Mouse (Mus musculus): Measurements from ENCODE around the gene Scn3b.
A peak's percentile ranks its signal among the peaks of the same experiment; 100 is the strongest.

The Scn3b gene

DNA sequence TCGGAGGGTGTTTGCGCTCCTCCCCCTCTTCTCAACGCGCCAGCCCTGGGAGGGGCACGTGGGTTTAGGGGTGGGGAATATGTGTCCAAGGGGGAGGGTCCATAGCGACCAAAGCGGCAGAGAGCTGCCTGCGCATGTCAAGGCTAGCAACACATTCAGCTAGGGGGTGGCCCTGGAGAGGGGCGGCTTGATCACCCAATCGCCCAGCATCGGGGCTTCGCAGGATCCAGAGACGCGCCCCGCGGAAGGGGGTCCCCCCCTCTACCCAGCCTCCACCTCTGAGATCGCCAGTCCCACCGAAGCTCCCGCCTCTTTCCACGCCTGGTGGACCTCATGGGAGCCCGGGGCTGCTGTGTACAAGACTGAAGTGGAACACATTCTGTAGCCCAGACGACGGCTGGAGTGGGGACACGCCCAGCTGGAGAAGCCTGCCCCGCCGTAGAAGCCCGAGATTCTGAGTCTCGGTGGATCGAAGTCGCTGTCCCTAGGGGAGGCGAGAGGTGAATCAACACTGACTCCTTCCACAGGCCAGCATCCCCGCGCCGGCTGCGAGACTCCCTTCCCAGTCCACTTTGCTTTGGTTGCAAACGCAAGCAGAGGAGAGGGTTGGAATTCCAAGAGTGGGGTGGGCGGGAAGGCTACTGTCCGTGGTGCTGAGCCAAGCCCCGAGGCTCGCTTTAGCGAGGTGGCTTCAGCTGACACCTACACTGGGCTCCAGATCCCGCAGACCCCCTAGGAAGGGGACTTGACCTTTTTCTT is at the start of gene Scn3b:
Gene Scn3b, plus strand, starts transcription at position 115 of the 759 bp plus-strand sequence.
- peak; percentile 92 for DNase-seq (ENCODE audit: low read depth, low spot score)

DNA sequence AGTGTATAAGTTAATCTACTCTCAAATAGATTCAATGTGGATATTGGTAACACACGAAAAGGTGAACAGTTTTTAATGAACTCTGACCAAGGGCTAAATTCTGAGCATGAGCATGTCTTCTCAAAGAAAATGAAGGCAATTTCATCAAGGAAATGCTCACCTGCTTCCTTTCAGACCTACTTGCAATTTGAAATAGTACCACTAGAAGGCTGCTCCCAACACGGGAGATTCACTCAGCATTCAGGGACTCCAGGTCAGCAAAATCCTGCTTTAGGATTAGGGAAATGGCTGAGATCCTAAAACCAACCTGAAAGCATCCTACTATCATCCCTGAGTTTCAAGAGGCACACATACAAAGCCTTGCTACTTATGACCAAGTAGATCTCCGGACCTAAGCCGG is 44.7 kb upstream of the Scn3b start:
- DNase-seq (ENCODE audit: low read depth, low spot score): peak; percentile 66

DNA sequence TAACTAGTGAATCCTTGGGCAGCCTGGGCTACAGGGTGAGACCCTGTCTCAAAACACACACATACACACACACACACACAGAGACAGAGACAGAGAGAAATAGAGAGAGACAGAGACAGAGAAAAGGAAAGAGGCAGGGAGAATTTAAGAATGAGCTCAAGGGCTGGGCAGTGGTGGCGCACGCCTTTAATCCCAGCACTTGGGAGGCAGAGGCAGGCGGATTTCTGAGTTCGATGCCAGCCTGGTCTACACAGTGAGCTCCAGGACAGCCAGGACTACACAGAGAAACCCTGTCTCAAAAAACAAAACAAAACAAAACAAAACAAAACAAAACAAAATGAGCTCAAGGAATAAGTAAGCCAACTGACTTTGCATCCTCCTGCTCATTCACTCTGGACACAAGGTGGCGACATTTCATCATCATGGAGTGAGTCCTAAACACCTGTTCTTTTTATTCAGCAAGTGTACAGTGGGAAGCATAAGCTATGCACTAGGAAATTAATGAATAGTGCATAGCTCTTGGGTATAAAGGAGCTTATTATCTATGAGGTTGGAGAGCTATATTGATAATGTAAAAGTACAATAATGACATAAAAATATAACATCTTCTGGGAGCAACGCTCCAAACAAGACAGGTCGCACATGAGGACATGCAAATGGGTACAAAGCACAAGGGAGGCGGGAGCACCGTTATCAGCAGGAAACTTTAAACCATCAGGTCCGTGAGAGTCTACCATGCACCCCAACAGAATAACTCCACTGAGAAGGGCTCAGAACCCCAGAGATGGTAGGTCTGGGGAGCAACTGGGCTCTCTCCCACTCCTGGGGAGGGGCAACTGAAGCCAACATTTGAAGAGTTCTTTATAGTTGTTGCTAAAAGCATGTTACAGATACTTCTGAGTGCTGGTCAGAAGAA is 40.9 kb upstream of the Scn3b start:
- DNase-seq (ENCODE audit: low read depth, low spot score): peak; percentile 82

DNA sequence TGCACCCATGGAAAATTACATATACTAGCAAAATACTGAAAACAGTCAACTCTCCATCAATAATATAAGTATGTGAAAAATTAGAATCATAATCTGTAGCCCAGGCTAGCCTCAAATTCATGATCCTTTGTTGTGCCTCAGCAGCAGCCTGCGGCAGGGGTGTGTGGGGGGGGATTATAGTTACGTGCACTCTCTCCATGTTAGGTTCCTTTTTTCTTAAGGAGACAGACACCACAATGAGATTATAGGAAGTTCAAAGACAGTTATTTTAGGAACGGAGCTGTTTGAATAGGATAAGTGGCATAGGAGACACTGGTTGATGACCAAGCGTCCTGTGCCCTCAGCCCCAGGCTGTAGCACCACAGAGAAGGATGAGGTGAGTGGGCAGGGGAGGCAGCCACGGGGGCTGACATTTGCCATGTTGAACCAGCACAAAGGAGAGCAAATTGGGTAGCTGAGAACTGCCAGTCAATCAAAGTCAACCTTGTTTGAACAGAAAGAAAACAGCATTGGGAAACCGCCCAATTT is 40.1 kb upstream of the Scn3b start:
- DNase-seq (ENCODE audit: low read depth, low spot score): no peak

DNA sequence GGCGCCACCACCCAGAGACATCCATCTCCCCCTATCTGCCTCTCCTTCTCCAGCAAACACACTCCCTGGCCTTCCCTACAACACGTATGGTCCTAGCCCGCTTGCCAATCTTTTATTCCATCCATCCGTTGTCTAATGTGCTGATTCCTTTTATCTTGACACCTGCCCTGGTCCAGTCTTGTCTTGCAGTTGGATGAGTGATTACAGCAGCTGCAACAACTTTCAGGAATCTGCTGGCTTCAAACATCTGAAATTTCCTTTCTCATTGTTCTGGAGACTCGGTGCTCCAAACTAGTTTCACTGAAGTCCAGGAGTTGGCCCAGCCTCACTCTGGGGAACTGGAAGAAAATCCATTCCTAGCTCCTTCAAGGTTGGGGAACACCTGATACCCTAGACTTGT is 39.5 kb upstream of the Scn3b start:
- DNase-seq (ENCODE audit: low read depth, low spot score): no peak

DNA sequence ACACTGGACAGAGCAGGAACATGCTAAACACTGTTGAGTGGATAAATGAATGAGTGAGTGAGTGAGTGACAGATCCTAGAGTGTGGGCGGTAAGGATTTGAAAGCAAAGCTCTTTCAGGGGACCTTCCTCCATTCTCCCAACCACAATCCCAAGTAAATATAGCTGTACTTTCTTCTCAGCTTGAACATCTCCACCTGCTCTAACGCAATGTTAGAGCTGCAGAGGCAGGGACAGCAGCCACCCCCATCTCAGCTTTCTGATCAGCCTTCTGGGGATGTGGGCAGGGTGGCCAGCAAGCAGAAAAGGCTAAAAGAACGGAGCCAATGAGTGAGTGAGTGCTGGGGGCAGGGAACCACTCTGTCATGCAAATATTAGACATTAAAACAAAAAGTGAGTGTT is 38.0 kb upstream of the Scn3b start:
- no peak for DNase-seq (ENCODE audit: low read depth, low spot score)

DNA sequence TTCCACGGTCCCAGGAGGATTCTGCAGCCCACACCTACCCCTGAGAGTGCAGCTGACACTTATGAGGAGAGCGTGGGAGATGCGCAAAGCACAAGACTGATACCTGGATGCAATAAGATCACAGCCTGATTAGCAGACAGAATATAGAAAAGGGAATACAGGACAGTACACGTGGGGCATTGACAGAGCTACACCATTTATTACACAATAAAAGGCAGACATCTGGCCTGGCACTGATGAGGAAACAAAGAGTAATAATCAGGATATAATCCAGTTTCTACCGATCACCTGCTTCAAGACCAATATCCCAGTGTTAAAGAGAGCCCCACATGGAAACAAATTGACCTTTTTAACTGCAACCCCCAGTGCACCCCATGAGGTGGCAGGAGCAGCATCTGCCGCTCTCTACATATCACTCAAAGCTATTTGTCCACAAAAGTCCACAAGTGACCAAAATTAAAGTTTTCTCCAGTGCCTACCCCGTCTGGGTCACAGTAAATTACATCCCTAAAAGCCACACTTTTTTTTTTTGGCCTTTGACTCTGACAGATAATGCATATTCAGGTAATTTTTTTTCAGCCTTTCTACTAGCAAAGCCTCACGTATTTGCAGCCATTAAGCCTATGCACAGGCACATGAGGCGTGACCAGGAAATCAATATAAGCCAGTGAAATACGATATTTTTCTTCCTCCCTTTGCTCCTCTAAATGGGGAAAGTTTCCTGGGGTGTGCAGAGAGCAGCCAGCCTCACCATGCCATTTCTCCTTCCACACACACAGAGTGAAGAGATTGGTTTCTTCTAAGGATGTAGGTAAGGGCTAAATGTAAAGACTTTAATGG is 34.6 kb upstream of the Scn3b start:
- no peak for DNase-seq (ENCODE audit: low read depth, low spot score)

DNA sequence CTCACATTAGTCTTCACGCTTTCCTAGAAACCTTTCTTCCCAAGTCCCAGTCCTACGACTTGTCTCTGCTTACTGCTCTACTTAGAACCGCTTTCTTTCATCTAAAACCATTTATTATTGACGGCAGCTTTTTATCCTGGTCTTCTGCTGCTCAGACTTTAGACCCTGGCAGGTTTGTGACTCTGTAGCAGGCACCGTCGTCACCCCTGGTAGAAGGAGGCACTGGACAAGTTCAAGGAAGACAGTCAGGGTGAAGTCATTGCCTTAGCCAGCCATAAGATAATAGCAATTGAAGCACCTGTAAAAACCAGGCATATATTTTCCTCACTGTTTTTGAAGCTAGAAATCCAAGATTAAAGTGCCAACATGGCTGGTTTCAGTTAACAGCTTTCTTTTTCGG is 33.8 kb upstream of the Scn3b start:
- DNase-seq (ENCODE audit: low read depth, low spot score): no peak

DNA sequence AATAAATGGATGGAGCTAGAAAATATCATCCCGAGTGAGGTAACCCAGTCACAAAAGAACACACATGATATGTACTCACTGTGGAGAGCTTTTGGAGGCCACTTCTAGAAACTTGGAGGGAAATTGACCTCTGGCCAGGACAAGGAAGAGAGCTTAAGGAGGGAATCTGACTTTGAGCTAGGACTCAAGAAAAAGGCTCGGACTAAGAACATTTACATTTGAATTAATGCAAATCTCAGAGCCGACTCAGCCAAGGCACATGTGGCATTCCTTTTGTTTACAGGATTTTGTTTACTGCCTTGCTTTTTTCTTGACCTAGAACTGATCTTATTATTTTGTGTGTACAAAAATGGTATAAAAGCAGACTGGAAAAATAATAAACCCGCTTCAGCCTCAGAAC is 29.3 kb upstream of the Scn3b start:
- peak; percentile 94 for DNase-seq (ENCODE audit: low read depth, low spot score)

DNA sequence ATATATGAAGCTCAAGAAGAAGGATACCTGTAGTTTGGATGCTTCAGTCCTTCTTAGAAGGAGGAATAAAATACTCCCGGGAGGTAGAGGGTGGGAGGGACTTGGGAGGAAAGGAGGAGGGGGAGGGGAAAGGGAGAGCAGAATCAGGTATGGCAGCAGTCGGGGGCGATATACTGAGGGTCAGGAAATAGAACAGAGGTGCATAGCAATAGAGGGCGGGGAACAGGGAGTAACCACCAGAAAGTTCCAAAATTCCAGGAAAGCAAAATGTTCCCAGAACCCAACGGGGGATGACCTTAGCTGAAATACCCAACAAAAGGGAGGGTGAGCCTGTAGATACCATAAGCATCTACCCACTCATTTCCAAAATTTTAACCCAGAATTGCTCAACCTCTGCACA is 28.7 kb upstream of the Scn3b start:
- peak; percentile 99 for DNase-seq (ENCODE audit: low read depth, low spot score)

DNA sequence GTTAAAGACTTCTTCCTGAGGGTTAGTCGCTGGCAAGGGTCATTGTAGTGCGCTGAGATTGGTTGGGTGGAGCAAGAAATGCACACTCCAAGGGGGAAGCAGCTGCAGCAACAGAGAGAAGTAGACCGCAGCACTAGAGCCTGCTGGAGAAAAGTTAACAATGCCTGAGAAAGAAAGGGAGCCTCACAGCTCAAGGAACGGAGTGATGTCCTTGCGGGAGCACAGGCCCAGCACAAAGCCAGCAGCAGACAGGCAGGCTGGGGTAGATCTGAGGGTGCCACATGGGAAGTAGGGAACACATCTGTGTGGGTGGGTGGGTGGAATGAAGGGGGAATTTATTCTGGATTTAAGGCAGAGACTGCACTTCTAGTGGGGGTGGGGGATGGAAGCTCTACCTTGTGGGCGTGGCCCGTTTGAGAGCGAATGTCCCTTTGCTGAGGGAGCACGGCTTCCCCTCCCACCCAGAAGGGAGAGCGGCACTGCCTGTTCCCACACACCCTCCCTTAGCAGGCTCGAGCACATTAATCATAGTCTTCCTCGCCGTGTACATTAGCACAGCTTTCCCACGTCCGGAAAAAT is 27.7 kb upstream of the Scn3b start:
- DNase-seq (ENCODE audit: low read depth, low spot score): peak; percentile 96

DNA sequence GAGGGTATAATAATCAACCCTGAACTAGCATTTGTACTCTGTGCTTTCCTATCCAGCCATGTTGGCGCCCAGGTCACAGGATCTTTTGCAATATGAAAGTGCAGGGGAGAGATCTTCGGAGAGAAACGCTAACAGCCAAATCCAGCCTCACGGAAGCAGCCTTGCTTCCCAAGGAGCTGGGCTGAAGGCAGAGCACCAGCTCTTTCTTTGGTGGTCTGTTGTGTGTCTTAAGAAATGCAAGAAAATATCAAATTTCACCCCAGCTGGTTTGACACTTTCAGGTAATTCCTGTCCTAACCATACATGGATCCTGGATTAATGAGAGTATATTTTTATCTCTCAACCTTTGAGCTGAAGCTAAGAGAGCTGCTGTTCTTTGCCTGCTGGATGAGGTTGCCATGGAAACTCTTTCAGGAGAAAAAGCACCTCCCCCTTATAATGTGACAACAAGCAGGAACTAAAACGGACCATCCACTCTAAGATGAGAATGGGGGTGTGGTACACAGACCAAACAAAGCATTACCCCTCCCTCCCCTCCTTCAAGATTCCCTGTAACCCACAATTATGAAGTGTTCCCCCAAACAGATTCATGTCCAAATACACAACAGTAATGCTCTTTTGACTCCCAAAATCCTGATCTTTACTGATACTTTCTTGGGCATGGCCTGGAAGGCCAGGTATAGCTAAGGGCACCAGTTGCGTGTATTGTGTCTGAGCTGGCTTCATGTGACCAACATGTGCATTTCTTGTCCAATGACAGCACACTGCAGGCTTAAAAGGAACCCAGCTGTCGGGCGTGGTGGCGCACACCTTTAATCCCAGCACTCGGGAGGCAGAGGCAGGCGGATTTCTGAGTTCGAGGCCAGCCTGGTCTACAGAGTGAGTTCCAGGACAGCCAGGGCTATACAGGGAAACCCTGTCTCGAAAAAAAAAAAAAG is 26.8 kb upstream of the Scn3b start:
- DNase-seq (ENCODE audit: low read depth, low spot score): peak; percentile 76

DNA sequence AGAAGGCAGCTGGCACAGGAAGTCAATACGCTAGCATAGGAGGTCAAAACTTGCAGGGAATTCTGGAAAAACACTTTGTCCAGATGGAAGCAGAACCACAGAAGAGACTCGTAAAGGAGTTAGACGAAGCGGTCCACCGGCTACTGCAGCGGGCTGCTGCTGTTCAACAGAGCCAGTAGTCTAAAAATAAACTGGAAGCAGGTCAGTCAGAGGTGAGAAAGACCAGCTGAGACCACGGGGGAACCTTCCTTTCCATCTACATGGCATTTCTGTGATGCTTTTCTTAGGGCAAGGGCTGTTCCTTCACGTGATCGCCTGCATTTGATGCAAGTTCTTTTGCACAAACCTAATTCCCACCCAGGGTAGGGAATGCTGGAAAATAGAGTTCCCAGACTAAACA is 23.6 kb upstream of the Scn3b start:
- no peak for DNase-seq (ENCODE audit: low read depth, low spot score)

DNA sequence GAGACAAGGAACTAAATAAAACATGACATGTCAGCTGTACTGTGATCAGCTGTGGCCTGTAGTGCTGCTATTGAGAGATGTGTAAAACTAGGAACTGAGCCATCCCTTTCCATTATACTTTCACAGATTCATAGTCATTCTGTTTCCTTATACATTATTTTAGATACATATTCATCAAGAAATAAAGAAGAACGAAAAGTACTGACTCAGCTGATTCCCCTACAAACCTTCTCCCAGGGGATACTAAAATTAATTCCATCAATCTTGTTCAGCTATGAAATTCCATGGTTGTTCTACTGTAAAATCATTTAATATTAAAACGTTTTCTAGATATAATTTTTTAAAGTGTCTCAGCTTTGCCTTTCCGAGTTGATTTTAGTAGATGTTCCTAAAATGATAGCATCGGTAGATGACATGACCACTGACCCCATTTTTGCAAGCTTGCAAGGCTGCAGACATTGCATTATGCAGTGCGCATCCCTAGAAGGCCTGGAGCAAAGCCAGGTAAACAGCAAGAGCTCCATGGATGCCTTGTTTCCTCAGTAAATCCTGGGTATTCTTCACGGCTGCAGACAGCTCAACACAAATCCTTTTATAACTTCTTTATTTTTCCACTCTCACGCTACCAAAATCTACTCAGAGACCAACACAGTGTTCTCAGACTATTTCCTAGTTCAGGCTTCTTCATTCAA is 22.9 kb upstream of the Scn3b start:
- no peak for DNase-seq (ENCODE audit: low read depth, low spot score)

DNA sequence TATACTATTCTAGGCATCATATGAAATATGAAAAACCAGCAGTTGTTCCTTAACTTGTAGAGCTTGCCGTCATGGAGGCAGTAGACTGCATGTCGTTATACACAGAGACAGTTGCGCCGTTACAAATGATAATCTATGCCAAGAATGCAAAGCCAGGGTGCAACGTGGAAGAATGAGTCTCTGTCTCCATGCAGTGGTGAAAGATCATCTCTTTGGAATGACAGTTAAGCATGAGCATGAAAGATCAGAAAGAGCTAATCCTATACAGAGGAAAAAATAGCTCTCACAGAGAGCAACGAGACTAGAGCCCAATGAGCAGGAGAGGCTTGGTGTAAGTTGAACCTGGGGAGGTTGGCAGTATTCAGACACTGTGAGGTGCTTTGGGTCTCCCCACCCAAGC is 22.3 kb upstream of the Scn3b start:
- DNase-seq (ENCODE audit: low read depth, low spot score): no peak

DNA sequence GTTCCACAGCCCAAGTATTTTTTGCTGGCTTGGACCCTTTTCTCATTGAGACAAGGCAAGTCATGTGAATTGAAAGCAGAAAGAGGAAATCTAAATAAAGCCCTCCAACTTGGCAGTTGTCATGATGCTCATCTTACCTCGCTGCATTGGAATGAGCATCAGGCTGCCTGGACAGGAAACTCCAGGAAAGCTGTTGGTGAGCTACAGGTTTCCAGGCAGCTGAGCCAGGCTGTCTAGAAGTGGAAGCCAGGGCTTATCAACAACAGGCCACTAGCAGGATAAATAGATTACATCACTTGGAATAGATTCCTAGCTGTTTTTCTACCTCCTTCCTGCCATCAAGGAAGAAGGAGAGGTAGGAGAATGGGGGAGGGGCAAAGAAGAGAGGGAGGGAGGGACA is 19.9 kb upstream of the Scn3b start:
- no peak for DNase-seq (ENCODE audit: low read depth, low spot score)

DNA sequence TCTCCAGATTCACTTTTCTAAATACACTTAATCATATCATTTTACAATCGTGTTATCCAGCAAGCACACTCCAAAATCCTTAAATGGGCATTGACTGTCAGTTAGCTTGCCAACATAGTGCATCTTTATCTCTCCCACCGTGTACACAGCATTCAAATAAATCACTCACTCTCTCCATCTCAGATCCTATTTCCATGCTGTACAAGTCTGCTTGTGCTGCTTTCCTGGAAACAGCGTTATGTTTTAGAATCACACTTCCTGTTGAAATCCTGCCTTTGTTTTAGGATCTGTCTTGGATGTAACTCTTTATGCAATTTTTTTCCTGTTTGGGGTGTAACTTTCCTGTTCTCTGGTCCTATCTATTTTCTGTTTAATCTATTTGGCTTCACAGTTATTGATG is 16.6 kb upstream of the Scn3b start:
- DNase-seq (ENCODE audit: low read depth, low spot score): no peak

DNA sequence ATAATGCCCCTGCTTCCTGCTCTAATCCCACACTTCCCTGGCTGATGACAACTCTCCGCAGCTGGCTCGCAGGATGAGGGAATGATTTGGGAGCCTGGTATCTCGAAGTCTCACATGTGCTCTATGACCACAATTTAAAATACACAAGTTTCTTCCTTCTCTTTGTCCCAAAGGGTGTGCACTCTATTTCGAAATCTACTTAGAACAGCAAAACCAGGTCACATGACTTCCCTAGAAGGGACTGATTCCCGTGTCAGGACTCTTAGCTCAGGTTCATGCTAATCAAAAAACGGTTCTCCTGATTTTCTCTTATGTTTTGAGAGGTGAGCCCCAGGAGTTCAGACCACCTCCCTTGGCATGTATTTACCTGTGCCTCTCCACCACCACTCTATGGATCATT is 5.1 kb upstream of the Scn3b start:
- DNase-seq (ENCODE audit: low read depth, low spot score): no peak

DNA sequence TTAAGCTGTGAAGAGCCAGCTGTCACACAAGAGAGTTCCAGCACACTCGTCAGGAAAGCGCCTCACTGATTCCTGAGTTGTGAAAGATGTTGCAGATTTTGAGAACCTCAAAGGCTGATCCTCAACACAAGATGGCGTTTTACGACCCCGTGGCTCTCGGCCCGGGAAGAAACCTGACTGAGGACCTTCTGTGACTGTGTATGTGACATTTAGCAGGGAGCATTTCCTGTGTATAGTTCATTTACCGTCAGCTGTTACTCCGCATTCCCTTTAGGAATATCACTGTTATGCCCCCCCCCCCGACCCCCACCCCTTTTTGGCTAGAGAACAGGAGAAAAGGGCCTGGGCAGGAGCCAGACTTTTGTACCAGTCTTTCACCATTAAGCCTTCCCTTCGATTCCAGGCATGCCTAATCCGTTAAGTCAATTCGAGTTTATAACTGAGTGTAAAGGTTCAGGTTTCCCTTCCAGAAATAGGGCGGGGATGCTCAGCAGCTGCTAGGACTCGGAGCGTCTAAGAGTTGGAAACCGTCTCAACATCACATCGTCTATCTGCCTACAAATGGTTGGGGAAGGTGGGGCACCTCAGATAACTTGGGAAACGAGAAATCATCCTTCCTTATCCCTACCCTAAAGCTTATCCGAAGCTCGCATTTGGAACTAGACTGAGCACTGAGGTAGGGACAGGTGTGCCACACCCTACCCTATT is 823 bp upstream of the Scn3b start:
- peak; percentile 19 for DNase-seq (ENCODE audit: low read depth, low spot score)
